Mouse (Mus musculus): ENCODE data around the gene Cdh23. TPM values are rescaled to one million over a fixed set of nuclear protein-coding genes. Genes with fewer than 3 reads are reported as not detected.

Gene Cdh23
- polyA plus RNA-seq, 1 experiment from 2014 or later: 0.50 TPM

- Histone ChIP-seq H3K27ac (ENCODE audit: low read length) (no peak overlapping the region), H3K9me3 (ENCODE audit: low read length) (no peaks in the 10 kb centered on the region), H3K4me1 (ENCODE audit: insufficient read depth, low read length) (peaks cover 8% of the 10 kb centered on the region; the same call in 1 of the 2 replicates), H3K4me2 (replicated peaks; ENCODE audit: low read depth, low read length) (no peak overlapping the region), H3K4me3 (ENCODE audit: low read length) (no peak overlapping the region), H3K9ac (replicated peaks; ENCODE audit: low read length) (no peak overlapping the region), H3K36me3 (ENCODE audit: insufficient read depth, low read length) (no peaks in the 10 kb centered on the region), H3K27me3 (ENCODE audit: insufficient read depth, low read length) (no peaks in the 10 kb centered on the region)
- ATAC-seq (ENCODE audit: low FRiP score, low TSS enrichment): no peak
- WGBS: 82% methylated on average over 5 of the region's 5 CpGs
These were observed 435.6 kb downstream of the Cdh23 start for GRCm38 (mm10) chr10:60260557-60261294.

DNA sequence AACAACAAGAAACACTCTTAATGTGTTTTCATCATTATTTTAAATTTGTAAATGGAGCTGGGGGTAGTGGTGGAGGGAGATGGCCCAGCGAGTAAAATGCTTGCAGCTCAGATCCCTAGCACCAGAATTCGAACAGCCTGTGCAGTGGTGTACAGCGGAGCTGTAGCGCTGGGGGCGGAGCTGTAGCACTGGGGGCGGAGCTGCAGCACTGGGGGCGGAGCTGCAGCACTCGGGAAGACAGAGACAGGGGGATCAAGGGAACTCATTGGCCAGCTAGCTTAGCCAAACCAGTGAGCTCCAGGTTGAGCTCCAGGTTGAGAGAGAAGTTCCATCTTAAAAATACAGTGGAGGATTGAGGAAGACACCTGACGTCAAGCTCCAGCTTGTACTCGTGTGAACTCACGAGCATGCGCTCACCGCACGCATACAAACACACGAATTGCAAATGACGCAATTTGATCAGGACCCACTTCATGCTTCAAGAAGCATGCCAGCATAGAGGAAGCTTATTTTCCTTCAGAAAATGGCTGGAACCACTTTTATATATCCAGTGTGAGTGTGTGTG is 438.9 kb downstream of the Cdh23 start:
- Histone ChIP-seq H3K27ac (ENCODE audit: low read length) (no peak overlapping the region), H3K27me3 (ENCODE audit: insufficient read depth, low read length) (no peaks in the 10 kb centered on the region), H3K4me2 (replicated peaks; ENCODE audit: low read depth, low read length) (no peak overlapping the region), H3K36me3 (ENCODE audit: insufficient read depth, low read length) (no peaks in the 10 kb centered on the region), H3K4me3 (ENCODE audit: low read length) (no peak overlapping the region), H3K9me3 (ENCODE audit: low read length) (no peaks in the 10 kb centered on the region), H3K4me1 (ENCODE audit: insufficient read depth, low read length) (no peaks in the 10 kb centered on the region), H3K9ac (replicated peaks; ENCODE audit: low read length) (no peak overlapping the region)
- no peak for ATAC-seq (ENCODE audit: low FRiP score, low TSS enrichment)
- 63% methylated on average over 16 of the region's 16 CpGs for WGBS

GRCm38 (mm10) chr10:60256088-60256487 is 440.2 kb downstream of the Cdh23 start:
- H3K27me3 ChIP-seq (ENCODE audit: insufficient read depth, low read length): no peaks in the 10 kb centered on the region
- no peaks in the 10 kb centered on the region for H3K4me1 ChIP-seq (ENCODE audit: insufficient read depth, low read length)
- no peak for ATAC-seq (ENCODE audit: low FRiP score, low TSS enrichment)
- no peak overlapping the region for H3K27ac ChIP-seq (ENCODE audit: low read length)
- H3K4me2 ChIP-seq (replicated peaks; ENCODE audit: low read depth, low read length): no peak overlapping the region
- H3K9me3 ChIP-seq (ENCODE audit: low read length): no peaks in the 10 kb centered on the region
- H3K4me3 ChIP-seq (ENCODE audit: low read length): no peak overlapping the region
- H3K36me3 ChIP-seq (ENCODE audit: insufficient read depth, low read length): no peaks in the 10 kb centered on the region
- WGBS: 85% methylated on average over 6 of the region's 6 CpGs
- no peak overlapping the region for H3K9ac ChIP-seq (replicated peaks; ENCODE audit: low read length)

Other genes starting within 250 kb of the Cdh23 start
- gene Slc29a3, start 56.3 kb upstream of the Cdh23 start, polyA plus RNA-seq (2015; fragmentation: Nextera tagmentation; extraction: Ambion mirVana): 14.0 and 14.5 TPM in 2 replicates
- gene Unc5b, start 135.1 kb upstream of the Cdh23 start, polyA plus RNA-seq (2015; fragmentation: Nextera tagmentation; extraction: Ambion mirVana): 10.4 and 10.5 TPM in 2 replicates